Mouse (Mus musculus) adrenal gland, postnatal 25 days (tissue): ENCODE data around the gene Cryzl2. TPM values are rescaled to one million over a fixed set of nuclear protein-coding genes. Genes with fewer than 3 reads are reported as not detected.
A peak's percentile ranks its signal among the peaks of the same experiment; 100 is the strongest.

Experiments
- DNase-seq: peaks from one replicate; pipeline ENCODE4 v3.0.0; 2021; ENCODE audit warnings: mixed read lengths
- total RNA-seq: library from RNA; stranded (reverse); gene quantifications from 2 replicates; pipeline ENCODE4 v1.2.3, GENCODE M21; 2021

Gene Cryzl2
- total RNA-seq, 1 experiment from 2014 or later = 60.0 TPM

- no peak for DNase-seq
Observed at GRCm38 (mm10) chr1:157535571-157535970, 77.2 kb downstream of the Cryzl2 start.

DNA sequence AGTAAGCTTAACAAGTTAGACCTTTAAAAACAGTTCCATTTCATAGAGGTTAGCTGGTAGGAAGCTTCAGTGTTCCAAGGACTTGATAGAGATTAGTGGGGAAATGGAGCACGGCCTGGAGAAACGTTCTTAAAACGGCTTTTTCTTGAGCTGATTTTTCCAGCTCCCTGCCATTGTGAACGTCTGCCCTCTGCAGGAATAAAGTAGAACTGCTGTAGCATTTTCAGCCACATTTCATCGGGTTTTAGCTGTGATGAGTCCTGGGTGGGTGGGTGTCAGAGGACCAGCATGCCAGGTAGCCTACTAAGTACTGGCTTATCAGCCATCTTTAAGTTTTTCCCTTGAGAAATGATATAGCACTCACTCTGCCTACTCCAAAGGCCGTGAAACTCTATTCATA is 78.1 kb downstream of the Cryzl2 start:
- DNase-seq = peak; percentile 10

- peak; percentile 49 for DNase-seq
Observed at GRCm38 (mm10) chr1:157537636-157538035, 79.3 kb downstream of the Cryzl2 start.

Other genes with a start within 250 kb of the Cryzl2 start
- gene Rasal2, start 46.0 kb upstream of the Cryzl2 start, total RNA-seq = 14.5 and 16.9 TPM in 2 replicates
- 0.58 and 1.9 TPM in 2 replicates for gene Sec16b, start 48.2 kb downstream of the Cryzl2 start, total RNA-seq